Mouse (Mus musculus) embryo, embryonic 9.5 days (tissue): Measurements from ENCODE around the gene Zfp335.
A peak's percentile ranks its signal among the peaks of the same experiment; 100 is the strongest.
"Not testable (repeated sequence)": the region's sequence is repeated elsewhere in the genome, so short reads cannot be mapped to it uniquely, and the experiment has no call there.

Source experiments
- DNase-seq: peaks from one replicate; pipeline ENCODE4 v3.0.0-alpha.2; 2017; ENCODE audit errors: extremely low spot score

Gene Zfp335

GRCm38 (mm10) chr2:164868491-164868890, 43.1 kb downstream of the Zfp335 start:
- no peak for DNase-seq

GRCm38 (mm10) chr2:164867566-164867965, 44.0 kb downstream of the Zfp335 start:
- DNase-seq, result no peak

- no peak for DNase-seq
Observed at GRCm38 (mm10) chr2:164866741-164867551, 44.6 kb downstream of the Zfp335 start.

- DNase-seq, result no peak
Observed at GRCm38 (mm10) chr2:164864593-164864992, 47.0 kb downstream of the Zfp335 start.

- DNase-seq, result not testable (repeated sequence)
Observed at GRCm38 (mm10) chr2:164863411-164863810, 48.1 kb downstream of the Zfp335 start.

GRCm38 (mm10) chr2:164862179-164862861, 49.2 kb downstream of the Zfp335 start:
- DNase-seq, result no peak

- DNase-seq, result no peak
Observed at GRCm38 (mm10) chr2:164861094-164861493, 50.5 kb downstream of the Zfp335 start.

- no peak for DNase-seq
Observed at GRCm38 (mm10) chr2:164859640-164860432, 51.7 kb downstream of the Zfp335 start.

GRCm38 (mm10) chr2:164859155-164859554, 52.4 kb downstream of the Zfp335 start:
- DNase-seq, result no peak

- no peak for DNase-seq
Observed at GRCm38 (mm10) chr2:164857842-164858553, 53.6 kb downstream of the Zfp335 start.

- peak; percentile 84 for DNase-seq
Observed at GRCm38 (mm10) chr2:164857101-164857821, 54.3 kb downstream of the Zfp335 start, which contains the start of gene Pltp. Gene Pltp (minus strand): TSS chr2:164857711.

- peak; percentile 42 for DNase-seq
Observed at GRCm38 (mm10) chr2:164856309-164857100, 55.1 kb downstream of the Zfp335 start.

- not testable (repeated sequence) for DNase-seq
Observed at GRCm38 (mm10) chr2:164855572-164855971, 56.0 kb downstream of the Zfp335 start.

GRCm38 (mm10) chr2:164850061-164850460, 61.5 kb downstream of the Zfp335 start:
- DNase-seq, result no peak

GRCm38 (mm10) chr2:164845782-164846181, 65.8 kb downstream of the Zfp335 start:
- DNase-seq, result no peak
